Mouse (Mus musculus): Measurements from ENCODE around the gene Lrrc42. TPM values are rescaled to one million over a fixed set of nuclear protein-coding genes. Genes with fewer than 3 reads are reported as not detected.

The Lrrc42 gene
- polyA plus RNA-seq (2015; fragmentation: Nextera tagmentation; extraction: Ambion mirVana): 66.6 and 72.3 TPM in 2 replicates

DNA sequence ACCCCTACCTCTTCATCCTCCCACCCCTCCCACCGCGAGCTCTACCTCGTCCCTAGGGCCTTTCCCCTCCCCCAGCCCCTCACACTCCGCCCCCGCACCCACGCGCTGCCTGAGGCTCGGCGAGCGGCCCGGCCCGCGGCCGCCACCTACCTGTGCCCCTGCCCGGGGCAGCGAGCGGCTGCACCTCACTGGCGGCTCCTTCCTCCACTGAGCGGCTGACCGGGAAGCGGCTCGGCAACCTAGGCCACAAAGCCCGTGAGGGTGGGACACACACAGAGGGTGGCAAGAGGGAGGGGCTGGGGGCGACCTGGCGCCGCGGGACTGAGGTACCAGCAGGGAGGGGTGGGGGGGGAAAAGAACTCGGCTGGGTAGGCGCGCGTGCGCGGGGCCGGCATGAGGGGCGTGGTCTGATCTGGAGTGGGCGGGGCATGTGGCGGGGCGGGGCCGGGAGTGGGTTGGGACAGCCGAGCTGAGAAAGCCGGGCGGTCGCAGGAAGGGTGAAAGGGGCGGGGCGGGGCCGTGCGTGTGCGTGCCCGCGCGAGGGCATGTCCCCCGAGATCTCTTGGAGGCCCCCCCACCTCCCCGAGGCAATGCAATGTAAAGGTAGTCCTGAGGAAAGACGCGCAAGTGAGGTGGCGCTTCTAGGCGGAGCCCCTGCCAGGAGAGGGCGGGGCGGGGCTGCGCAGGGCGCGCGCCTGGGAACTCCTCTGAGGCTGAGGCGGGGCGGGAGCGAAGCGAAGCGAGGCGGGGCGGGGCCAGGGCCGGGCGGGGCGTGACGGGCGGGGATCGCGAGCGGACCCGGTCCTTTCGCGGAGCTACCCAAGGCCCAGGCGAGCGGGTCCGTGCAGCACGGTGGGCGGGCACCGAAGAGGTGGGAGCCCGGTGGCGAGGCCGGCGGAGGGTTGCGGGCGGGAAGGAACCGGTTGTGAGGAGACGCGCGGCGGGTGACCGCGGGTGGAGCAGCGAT is at the start of gene Lrrc42, which contains the start of gene Hspb11:
TSS of gene Lrrc42 (minus strand) at position 408 of the 967 bp plus-strand sequence.
TSS of gene Hspb11 (plus strand) at position 469 of the 967 bp plus-strand sequence.
- Histone ChIP-seq H3K9ac (peak within 1 kb of the TSS; percentile 69), H3K36me3 (no peaks in the 10 kb centered on the region), H3K9me3 (replicated peaks) (no peaks in the 10 kb centered on the region), H3K27me3 (no peaks in the 10 kb centered on the region), H3K4me3 (replicated peaks) (peak within 1 kb of the TSS; percentile 91), H3K27ac (replicated peaks) (peak within 1 kb of the TSS; percentile 76), H3K4me2 (replicated peaks) (peak within 1 kb of the TSS; percentile 65), H3K4me1 (peaks cover 19% of the 10 kb centered on the region)
- WGBS: under 1% methylated on average over 97 of the region's 101 CpGs
- ATAC-seq (ENCODE audit: insufficient number of reproducible peaks, low FRiP score, low TSS enrichment, low read depth): peak; percentile 96

DNA sequence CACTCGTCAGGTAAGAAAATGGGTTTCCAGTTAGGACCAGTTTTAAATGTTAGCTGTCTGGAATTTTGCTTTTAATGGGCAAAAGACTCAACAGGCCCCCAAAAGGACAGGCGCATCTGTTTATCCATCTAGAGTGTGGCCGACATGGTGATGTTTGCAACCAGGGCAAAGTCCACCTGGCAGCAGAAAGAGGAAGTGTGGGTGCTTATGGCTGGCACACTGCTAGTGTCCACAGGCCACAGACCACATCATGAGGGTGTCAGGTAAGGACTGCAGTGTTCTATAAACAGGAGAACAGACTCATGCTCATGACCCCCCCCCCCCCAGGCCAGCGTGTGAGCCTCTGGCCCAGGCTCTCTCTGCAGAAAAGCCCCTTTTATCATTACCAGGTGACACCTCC is 49.5 kb upstream of the Lrrc42 start:
- no peak overlapping the region for H3K9ac ChIP-seq
- no peaks in the 10 kb centered on the region for H3K9me3 ChIP-seq (replicated peaks)
- no peak overlapping the region for H3K4me2 ChIP-seq (replicated peaks)
- H3K27ac ChIP-seq (replicated peaks): no peak overlapping the region
- no peaks in the 10 kb centered on the region for H3K36me3 ChIP-seq
- 76% methylated on average over 4 of the region's 4 CpGs for WGBS
- H3K4me1 ChIP-seq: no peaks in the 10 kb centered on the region
- no peak overlapping the region for H3K4me3 ChIP-seq (replicated peaks)
- ATAC-seq (ENCODE audit: insufficient number of reproducible peaks, low FRiP score, low TSS enrichment, low read depth): no peak
- H3K27me3 ChIP-seq: no peaks in the 10 kb centered on the region

DNA sequence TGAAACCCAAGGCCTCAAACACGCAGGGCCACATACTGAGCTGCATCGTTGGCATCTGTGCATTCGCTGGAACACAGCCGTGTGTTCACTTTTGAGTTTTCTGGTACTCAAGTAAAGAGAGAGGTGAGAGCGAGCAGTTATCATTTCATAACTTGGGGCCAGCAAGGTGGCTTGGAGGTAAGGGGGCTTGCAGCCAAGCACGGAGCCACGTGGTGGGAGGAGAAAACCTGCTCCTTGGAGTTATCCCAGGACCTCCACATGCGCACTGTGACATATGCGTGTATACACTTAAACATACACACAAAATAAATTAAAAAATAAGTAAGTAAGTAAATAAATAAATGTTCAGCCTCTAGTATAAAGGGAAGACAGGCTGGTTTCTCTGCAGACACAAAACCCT is 48.9 kb upstream of the Lrrc42 start:
- H3K4me3 ChIP-seq (replicated peaks): no peak overlapping the region
- H3K9me3 ChIP-seq (replicated peaks): no peaks in the 10 kb centered on the region
- 85% methylated on average over 9 of the region's 9 CpGs for WGBS
- no peaks in the 10 kb centered on the region for H3K27me3 ChIP-seq
- no peaks in the 10 kb centered on the region for H3K4me1 ChIP-seq
- no peak overlapping the region for H3K27ac ChIP-seq (replicated peaks)
- H3K4me2 ChIP-seq (replicated peaks): no peak overlapping the region
- no peak overlapping the region for H3K9ac ChIP-seq
- no peak for ATAC-seq (ENCODE audit: insufficient number of reproducible peaks, low FRiP score, low TSS enrichment, low read depth)
- H3K36me3 ChIP-seq: no peaks in the 10 kb centered on the region

DNA sequence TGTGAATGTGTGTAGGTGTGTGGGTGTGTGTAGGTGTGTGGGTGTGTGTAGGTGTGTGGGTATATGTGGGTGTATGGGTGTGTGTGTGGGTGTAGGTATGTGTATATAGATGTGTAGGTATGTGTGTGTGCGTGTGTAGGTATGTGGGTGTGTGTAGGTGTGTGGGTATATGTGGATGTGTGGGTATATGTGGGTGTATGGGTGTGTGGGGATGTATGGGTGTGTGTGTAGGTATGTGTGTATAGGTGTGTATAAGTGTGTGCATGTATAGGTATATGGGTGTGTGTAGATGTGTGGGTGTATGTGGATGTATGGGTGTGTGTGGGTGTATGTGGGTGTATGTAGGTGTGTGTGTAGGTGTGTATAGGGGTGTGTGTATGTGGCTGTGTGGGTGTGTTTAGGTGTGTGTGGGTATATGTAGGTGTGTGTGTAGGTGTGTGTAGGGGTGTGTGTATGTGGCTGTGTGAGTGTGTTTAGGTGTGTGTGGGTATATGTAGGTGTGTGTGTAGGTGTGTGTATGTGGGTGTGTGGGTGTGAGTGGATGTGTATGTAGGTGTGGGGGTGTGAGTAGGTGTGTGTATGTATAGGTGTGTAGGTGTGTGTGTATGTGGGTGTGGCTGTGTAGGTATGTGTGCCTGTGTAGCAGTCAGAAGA is 47.7 kb upstream of the Lrrc42 start:
- no peaks in the 10 kb centered on the region for H3K4me1 ChIP-seq
- no peak overlapping the region for H3K9ac ChIP-seq
- H3K9me3 ChIP-seq (replicated peaks): no peaks in the 10 kb centered on the region
- no peak overlapping the region for H3K27ac ChIP-seq (replicated peaks)
- H3K36me3 ChIP-seq: no peaks in the 10 kb centered on the region
- no peak overlapping the region for H3K4me3 ChIP-seq (replicated peaks)
- H3K27me3 ChIP-seq: no peaks in the 10 kb centered on the region
- WGBS: 97% methylated on average over 1 of the region's 1 CpGs
- H3K4me2 ChIP-seq (replicated peaks): no peak overlapping the region
- peak; percentile 53; the same call in 1 of the 2 replicates for ATAC-seq (ENCODE audit: insufficient number of reproducible peaks, low FRiP score, low TSS enrichment, low read depth)

DNA sequence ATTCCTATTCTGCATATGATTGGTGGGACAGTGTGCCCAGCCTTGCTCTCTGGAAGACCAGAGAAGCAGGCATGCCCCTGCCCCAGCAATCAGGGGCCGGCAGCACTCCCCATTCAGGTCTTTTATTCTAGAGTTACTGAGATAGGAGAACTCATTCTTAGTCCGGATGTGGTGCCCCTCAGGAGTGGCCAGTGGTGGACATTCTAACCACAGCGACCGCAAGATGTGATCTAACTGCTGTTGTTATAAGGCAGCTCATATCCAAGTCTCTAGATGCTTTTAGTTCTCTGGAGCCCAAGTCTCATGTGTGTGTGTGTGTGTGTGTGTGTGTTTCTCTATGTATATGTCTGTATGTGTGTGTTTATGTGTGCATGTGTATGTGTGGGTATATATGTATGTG is 47.0 kb upstream of the Lrrc42 start:
- H3K9ac ChIP-seq: no peak overlapping the region
- H3K4me1 ChIP-seq: no peaks in the 10 kb centered on the region
- 0 out of 2 replicates have a peak, but pooled peaks have one; percentile 7 for ATAC-seq (ENCODE audit: insufficient number of reproducible peaks, low FRiP score, low TSS enrichment, low read depth)
- H3K36me3 ChIP-seq: no peaks in the 10 kb centered on the region
- no peaks in the 10 kb centered on the region for H3K9me3 ChIP-seq (replicated peaks)
- WGBS: 86% methylated on average over 4 of the region's 4 CpGs
- H3K4me3 ChIP-seq (replicated peaks): no peak overlapping the region
- no peaks in the 10 kb centered on the region for H3K27me3 ChIP-seq
- no peak overlapping the region for H3K27ac ChIP-seq (replicated peaks)
- no peak overlapping the region for H3K4me2 ChIP-seq (replicated peaks)

DNA sequence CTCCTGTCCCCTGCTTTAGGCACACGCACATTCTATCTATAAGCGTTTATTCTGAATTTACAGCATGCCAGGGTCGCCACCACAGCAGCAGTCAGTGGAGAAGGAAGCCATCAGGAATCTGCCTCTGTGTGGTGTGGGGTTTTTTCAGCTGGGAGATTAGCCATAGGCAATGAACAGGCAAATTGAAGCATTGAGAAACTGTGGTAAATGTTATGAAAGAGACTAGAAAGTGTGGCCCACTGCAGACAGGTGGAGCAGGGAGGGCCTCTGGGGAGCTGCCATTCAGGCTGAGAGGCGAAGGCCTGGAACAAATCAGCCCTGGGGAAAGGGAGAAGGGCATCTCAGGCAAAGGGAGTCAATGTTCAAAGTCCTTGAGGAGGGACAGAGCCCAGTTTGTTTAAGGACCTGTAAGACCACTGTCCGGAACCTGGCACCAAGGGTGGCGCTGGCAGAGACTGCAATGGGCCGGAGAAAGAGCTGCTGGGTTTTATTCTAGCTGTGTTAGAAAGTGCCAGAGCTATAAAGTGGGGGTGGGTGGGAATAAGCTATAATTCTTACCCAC is 46.5 kb upstream of the Lrrc42 start:
- Histone ChIP-seq H3K27me3 (no peaks in the 10 kb centered on the region), H3K4me2 (replicated peaks) (no peak overlapping the region), H3K27ac (replicated peaks) (no peak overlapping the region), H3K9ac (no peak overlapping the region), H3K4me1 (no peaks in the 10 kb centered on the region), H3K4me3 (replicated peaks) (no peak overlapping the region), H3K9me3 (replicated peaks) (no peaks in the 10 kb centered on the region), H3K36me3 (no peaks in the 10 kb centered on the region)
- no peak for ATAC-seq (ENCODE audit: insufficient number of reproducible peaks, low FRiP score, low TSS enrichment, low read depth)
- WGBS: 71% methylated on average over 7 of the region's 7 CpGs

DNA sequence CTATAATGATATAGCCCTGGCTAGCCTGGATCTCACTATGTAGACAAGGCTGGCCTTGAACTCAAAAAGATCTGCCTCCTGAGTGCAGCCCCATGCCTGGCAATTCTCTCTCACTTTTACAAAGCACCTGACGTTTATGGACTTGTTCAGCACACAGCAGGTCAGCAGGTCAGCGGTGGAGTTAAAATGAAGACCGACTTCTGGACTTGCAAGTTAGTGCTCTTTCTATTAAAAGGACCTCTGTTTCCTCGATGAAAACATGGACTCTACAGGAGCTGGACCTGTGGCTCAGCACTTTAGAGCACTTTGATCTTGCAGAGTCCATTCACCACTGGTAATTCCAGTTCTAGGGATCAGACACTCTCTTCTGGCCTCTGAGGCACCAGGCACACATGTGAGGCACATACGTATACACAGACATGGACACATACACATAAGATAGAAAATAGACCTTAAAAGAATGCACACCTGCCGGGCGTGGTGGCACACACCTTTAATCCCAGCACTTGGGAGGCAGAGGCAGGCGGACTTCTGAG is 44.8 kb upstream of the Lrrc42 start:
- H3K4me2 ChIP-seq (replicated peaks): no peak overlapping the region
- 82% methylated on average over 8 of the region's 8 CpGs for WGBS
- no peak overlapping the region for H3K9ac ChIP-seq
- H3K4me1 ChIP-seq: no peaks in the 10 kb centered on the region
- ATAC-seq (ENCODE audit: insufficient number of reproducible peaks, low FRiP score, low TSS enrichment, low read depth): no peak
- no peak overlapping the region for H3K4me3 ChIP-seq (replicated peaks)
- no peaks in the 10 kb centered on the region for H3K27me3 ChIP-seq
- H3K36me3 ChIP-seq: no peaks in the 10 kb centered on the region
- no peak overlapping the region for H3K27ac ChIP-seq (replicated peaks)
- H3K9me3 ChIP-seq (replicated peaks): no peaks in the 10 kb centered on the region

DNA sequence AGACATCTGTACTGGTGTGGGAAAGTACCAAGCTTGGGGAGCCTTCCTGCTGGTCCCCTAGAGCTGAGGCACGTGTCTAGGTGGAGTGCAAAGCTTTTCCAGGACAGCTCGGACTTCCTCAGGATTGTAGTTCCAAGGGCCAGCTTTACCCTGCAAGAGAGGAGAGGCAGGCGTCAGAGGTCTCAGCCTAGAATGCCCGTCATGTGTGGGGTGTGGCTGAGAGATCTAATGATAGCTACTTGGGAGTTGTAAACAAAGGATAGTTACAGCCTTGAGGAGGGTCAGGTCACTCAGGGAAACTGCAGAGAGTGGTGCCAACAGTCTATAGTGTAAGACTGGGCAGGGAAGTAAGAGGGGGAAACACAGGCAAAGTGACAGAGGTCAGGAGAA is 38.9 kb upstream of the Lrrc42 start:
- Histone ChIP-seq H3K27me3 (no peaks in the 10 kb centered on the region), H3K4me3 (replicated peaks) (no peak overlapping the region)
- 52% methylated on average over 4 of the region's 4 CpGs for WGBS

DNA sequence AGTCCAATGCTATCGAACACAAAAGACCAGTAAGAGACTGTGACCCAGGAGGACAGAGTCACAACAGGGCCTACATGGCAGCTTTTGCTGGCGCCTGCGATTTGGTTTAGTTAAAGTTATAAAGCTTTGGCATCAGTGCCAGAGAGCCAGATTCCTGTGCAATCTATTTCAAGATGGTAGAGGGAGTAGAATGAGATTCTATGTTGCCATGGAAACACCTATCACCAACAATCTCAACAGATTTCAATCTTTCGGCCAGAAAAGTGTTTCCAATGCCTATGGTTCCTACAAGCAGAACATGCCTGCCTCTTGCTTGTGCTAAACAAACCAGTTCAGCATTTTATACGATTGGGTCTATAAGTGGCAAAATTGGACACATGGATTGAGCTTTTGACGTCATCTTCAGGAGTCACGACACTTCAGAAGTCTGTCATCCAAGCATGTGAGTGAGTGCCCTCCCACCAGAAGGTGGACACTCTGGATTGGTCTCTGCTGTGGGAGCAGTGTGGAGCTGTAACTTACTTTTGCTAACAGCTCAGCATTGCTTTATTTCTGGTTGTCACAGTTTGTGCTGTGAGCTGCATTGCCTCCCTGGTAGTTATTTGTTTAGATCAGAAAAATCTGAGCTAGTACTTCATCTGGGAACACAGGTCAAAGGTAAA is 38.4 kb upstream of the Lrrc42 start:
- Histone ChIP-seq H3K4me3 (replicated peaks) (no peak overlapping the region), H3K27ac (replicated peaks) (no peak overlapping the region), H3K27me3 (no peaks in the 10 kb centered on the region), H3K4me2 (replicated peaks) (no peak overlapping the region), H3K4me1 (no peaks in the 10 kb centered on the region), H3K9me3 (replicated peaks) (no peaks in the 10 kb centered on the region), H3K36me3 (no peaks in the 10 kb centered on the region), H3K9ac (no peak overlapping the region)
- 78% methylated on average over 7 of the region's 7 CpGs for WGBS
- ATAC-seq (ENCODE audit: insufficient number of reproducible peaks, low FRiP score, low TSS enrichment, low read depth): no peak

More for the DNA sequence above, 38.9 kb upstream of the Lrrc42 start:
- no peak for ATAC-seq (ENCODE audit: insufficient number of reproducible peaks, low FRiP score, low TSS enrichment, low read depth)
- Histone ChIP-seq H3K4me1 (no peaks in the 10 kb centered on the region), H3K4me2 (replicated peaks) (no peak overlapping the region), H3K36me3 (no peaks in the 10 kb centered on the region), H3K9ac (no peak overlapping the region), H3K27ac (replicated peaks) (no peak overlapping the region), H3K9me3 (replicated peaks) (no peaks in the 10 kb centered on the region)

DNA sequence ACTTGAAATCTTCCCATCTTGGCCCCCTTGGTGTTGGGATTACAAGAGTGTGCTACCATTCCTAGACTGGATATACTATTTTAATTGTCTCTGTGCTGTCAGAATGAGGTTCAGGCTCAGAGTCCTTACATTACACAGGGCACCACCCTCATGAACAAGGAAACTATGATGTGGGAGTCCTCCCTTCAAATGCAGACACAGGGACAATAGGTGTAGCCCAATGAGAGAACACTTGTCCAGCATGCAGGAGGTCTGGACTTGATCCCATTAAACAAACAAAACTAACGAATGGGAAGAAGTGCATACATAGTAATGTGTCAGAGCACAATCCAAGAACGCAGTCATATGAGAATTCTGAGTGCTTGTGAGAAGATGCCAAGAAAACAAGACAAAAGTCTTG is 34.2 kb upstream of the Lrrc42 start:
- Histone ChIP-seq H3K9me3 (replicated peaks) (no peaks in the 10 kb centered on the region), H3K4me1 (no peaks in the 10 kb centered on the region), H3K9ac (no peak overlapping the region), H3K36me3 (no peaks in the 10 kb centered on the region), H3K27ac (replicated peaks) (no peak overlapping the region), H3K4me3 (replicated peaks) (no peak overlapping the region), H3K27me3 (no peaks in the 10 kb centered on the region), H3K4me2 (replicated peaks) (no peak overlapping the region)
- 81% methylated on average over 2 of the region's 2 CpGs for WGBS
- no peak for ATAC-seq (ENCODE audit: insufficient number of reproducible peaks, low FRiP score, low TSS enrichment, low read depth)

DNA sequence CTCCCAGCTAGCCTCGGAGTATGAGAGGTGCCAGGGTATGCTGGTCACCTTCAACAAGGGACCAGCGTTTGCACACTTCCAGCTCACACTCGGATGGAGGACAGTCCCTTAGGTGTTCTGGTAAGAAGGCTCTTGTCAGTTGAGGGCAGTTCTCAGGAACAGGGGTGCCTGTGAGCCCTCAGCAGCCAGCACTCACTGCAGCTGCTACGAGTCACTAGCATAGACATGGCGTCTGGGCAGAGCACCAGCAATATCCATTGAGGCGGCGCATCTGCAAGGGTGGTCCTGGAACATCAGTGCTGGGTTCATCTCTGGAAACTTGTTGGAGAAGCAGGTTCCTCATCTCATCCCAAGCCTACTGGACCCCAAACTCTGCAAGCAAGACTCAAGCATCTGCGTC is 33.1 kb upstream of the Lrrc42 start:
- H3K4me1 ChIP-seq: no peaks in the 10 kb centered on the region
- no peaks in the 10 kb centered on the region for H3K36me3 ChIP-seq
- no peaks in the 10 kb centered on the region for H3K9me3 ChIP-seq (replicated peaks)
- 96% methylated on average over 8 of the region's 8 CpGs for WGBS
- ATAC-seq (ENCODE audit: insufficient number of reproducible peaks, low FRiP score, low TSS enrichment, low read depth): no peak
- no peak overlapping the region for H3K4me3 ChIP-seq (replicated peaks)
- no peak overlapping the region for H3K9ac ChIP-seq
- no peak overlapping the region for H3K27ac ChIP-seq (replicated peaks)
- H3K27me3 ChIP-seq: no peaks in the 10 kb centered on the region
- H3K4me2 ChIP-seq (replicated peaks): no peak overlapping the region

Measured in embryonic facial prominence, embryonic 15.5 days (tissue).